36 mouse cellular contexts compared by ENCODE assay signal in the genomic region with DNA sequence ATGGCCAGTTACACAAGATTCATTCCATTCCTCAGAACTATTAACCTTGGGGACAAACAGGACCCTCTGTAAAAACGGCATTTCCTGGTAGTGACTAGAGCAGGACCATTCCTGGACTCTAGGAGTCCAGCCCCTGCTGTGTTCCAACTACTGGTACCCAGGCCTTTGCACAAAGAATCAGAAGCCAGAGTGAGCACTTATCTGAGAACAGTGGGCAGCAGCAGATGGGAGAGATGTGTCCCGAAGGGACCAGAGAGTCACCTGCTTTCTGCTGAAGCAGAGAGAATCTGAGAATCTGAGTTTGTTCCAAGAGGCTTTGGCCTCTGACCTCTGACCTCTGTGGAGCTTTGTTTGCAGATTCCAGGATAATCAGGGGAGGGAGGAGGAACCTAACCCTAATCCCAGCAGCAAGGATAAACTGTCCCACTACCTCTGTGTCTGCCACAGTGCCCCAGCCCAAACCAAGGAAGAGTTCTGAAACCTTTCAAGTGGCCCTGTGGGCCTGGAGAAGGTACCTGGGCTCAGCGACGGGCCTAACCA. TPM values are rescaled to one million over a fixed set of nuclear protein-coding genes. Genes with fewer than 3 reads are reported as not detected.
DNase-seq lines count a peak whose midpoint lies in the region; ATAC-seq and TF ChIP-seq lines count a peak whose summit lies in the region.
"Had no signal": no experiment of that assay in that cellular context is flagged by ENCODE, and none has a peak within 500 bp of the region (broad histone marks: within the 10 kb centered on the region; RNA-seq: fewer than 3 reads in every experiment).

No protein-coding gene starts in this region.

- peaks cover 45% of the 10 kb centered on the region for H3K4me1 ChIP-seq in forebrain, embryonic 10.5 days
- peaks cover 13% of the 10 kb centered on the region for H3K4me1 ChIP-seq in forebrain, embryonic 13.5 days
- H3K4me1 ChIP-seq in liver, adult 2 months (ENCODE audit: control insufficient read depth, insufficient read depth, low read length) = no peaks in the 10 kb centered on the region
- H3K4me1 ChIP-seq: embryonic facial prominence, embryonic 15.5 days; midbrain, embryonic 15.5 days had no signal

- no peak overlapping the region for H3K4me2 ChIP-seq in forebrain, embryonic 13.5 days
- H3K4me2 ChIP-seq: embryonic facial prominence, embryonic 15.5 days; heart, embryonic 13.5 days; hindbrain, embryonic 13.5 days; kidney, embryonic 15.5 days; midbrain, embryonic 15.5 days; neural tube, embryonic 15.5 days; stomach, embryonic 15.5 days had no signal

- no peaks in the 10 kb centered on the region for H3K79me2 ChIP-seq in liver, adult 2 months (ENCODE audit: control insufficient read depth, insufficient read depth, low read length)

- no peak for TF ChIP-seq POLR2A in liver, adult 2 months (IDR thresholded peaks at IDR 0.05; ENCODE audit: extremely low read depth, insufficient read depth, low read length)

- no peaks in the 10 kb centered on the region for H3K36me3 ChIP-seq in forebrain, embryonic 10.5 days (replicated peaks)
- no peaks in the 10 kb centered on the region for H3K36me3 ChIP-seq in forebrain, embryonic 13.5 days (ENCODE audit: poor library complexity, severe bottlenecking)
- no peaks in the 10 kb centered on the region for H3K36me3 ChIP-seq in liver, adult 2 months (ENCODE audit: control insufficient read depth, insufficient read depth, low read length)
- H3K36me3 ChIP-seq: embryonic facial prominence, embryonic 15.5 days; heart, embryonic 13.5 days; hindbrain, embryonic 13.5 days; kidney, embryonic 15.5 days; midbrain, embryonic 15.5 days; neural tube, embryonic 15.5 days; stomach, embryonic 15.5 days had no signal

- no peak overlapping the region for H3K9ac ChIP-seq in forebrain, embryonic 13.5 days
- H3K9ac ChIP-seq in liver, adult 2 months (ENCODE audit: low read depth, low read length) = no peak overlapping the region
- H3K9ac ChIP-seq: embryonic facial prominence, embryonic 15.5 days; heart, embryonic 13.5 days; hindbrain, embryonic 13.5 days; kidney, embryonic 15.5 days; midbrain, embryonic 15.5 days; neural tube, embryonic 15.5 days; stomach, embryonic 15.5 days had no signal

- peaks cover 3% of the 10 kb centered on the region; the same call in 1 of the 2 replicates for H3K9me3 ChIP-seq in forebrain, embryonic 10.5 days
- H3K9me3 ChIP-seq in forebrain, embryonic 13.5 days (replicated peaks) = no peaks in the 10 kb centered on the region
- H3K9me3 ChIP-seq: embryonic facial prominence, embryonic 15.5 days; heart, embryonic 13.5 days; hindbrain, embryonic 13.5 days; kidney, embryonic 15.5 days; midbrain, embryonic 15.5 days; neural tube, embryonic 15.5 days; stomach, embryonic 15.5 days had no signal

- no peak; the same call in 1 of the 2 replicates for ATAC-seq in forebrain, embryonic 13.5 days
- ATAC-seq in inflammation-experienced regulatory T-cells, adult 6 months = no peak
- ATAC-seq: CD4-positive, CD25-positive, alpha-beta regulatory T cell, adult 4 months; forebrain, embryonic 16.5 days; midbrain, embryonic 15.5 days; Patski had no signal

- WGBS in forebrain, embryonic 10.5 days = 20% methylated on average over 4 of the region's 4 CpGs
- 20% methylated on average over 4 of the region's 4 CpGs for WGBS in forebrain, embryonic 13.5 days
- 42% methylated on average over 4 of the region's 4 CpGs for WGBS in liver, adult 2 months

- no peak for TF ChIP-seq CTCF in liver, adult 2 months (IDR thresholded peaks at IDR 0.05; ENCODE audit: low read depth, low read length)

- no peak for DNase-seq in forebrain, embryonic 10.5 days (ENCODE audit: extremely low spot score, low spot score)
- peak; percentile 51 for DNase-seq in liver, adult 2 months (ENCODE audit: extremely low read depth, low read depth, low spot score)
- DNase-seq in liver = no peak
- peak; percentile 31 for DNase-seq in testis, postnatal 10 days (ENCODE audit: low spot score)
- DNase-seq in testis, postnatal 14 days (ENCODE audit: low spot score) = no peak
- DNase-seq in B cell, adult 2 months = no peak
- DNase-seq: adrenal gland, adult 2 months; cerebellum, adult 11-12 months; cerebellum, postnatal 10 days; gastrocnemius, postnatal 10 days; heart, postnatal 14 days; layer of hippocampus, adult 9-11 months; lung, adult 2 months; lung, postnatal 36 days; right cerebral cortex, adult 18-20 months; right cerebral cortex, postnatal 4 days had no signal

- no peaks in the 10 kb centered on the region for H3K27me3 ChIP-seq in forebrain, embryonic 10.5 days (ENCODE audit: poor library complexity, severe bottlenecking)
- no peaks in the 10 kb centered on the region for H3K27me3 ChIP-seq in forebrain, embryonic 13.5 days
- no peaks in the 10 kb centered on the region for H3K27me3 ChIP-seq in liver, adult 2 months (ENCODE audit: control insufficient read depth, insufficient read depth, low read length)
- H3K27me3 ChIP-seq: embryonic facial prominence, embryonic 15.5 days; heart, embryonic 13.5 days; hindbrain, embryonic 13.5 days; kidney, embryonic 15.5 days; midbrain, embryonic 15.5 days; neural tube, embryonic 15.5 days; Patski; stomach, embryonic 15.5 days had no signal

- H3K4me3 ChIP-seq in forebrain, embryonic 10.5 days = no peak overlapping the region
- H3K4me3 ChIP-seq in forebrain, embryonic 13.5 days = no peak overlapping the region
- no peak overlapping the region for H3K4me3 ChIP-seq in liver, adult 2 months (ENCODE audit: insufficient read depth, low read depth, low read length)
- H3K4me3 ChIP-seq: embryonic facial prominence, embryonic 15.5 days; heart, embryonic 13.5 days; hindbrain, embryonic 13.5 days; kidney, embryonic 15.5 days; megakaryocyte, embryonic 14.5 days; midbrain, embryonic 15.5 days; neural tube, embryonic 15.5 days; stomach, embryonic 15.5 days had no signal

- peak overlapping the region; percentile 52 for H3K27ac ChIP-seq in forebrain, embryonic 10.5 days
- no peak overlapping the region for H3K27ac ChIP-seq in forebrain, embryonic 13.5 days
- H3K27ac ChIP-seq in liver, adult 2 months (replicated peaks; ENCODE audit: insufficient read depth, low read depth, low read length) = no peak overlapping the region
- H3K27ac ChIP-seq: embryonic facial prominence, embryonic 15.5 days; heart, embryonic 13.5 days; hindbrain, embryonic 13.5 days; kidney, embryonic 15.5 days; midbrain, embryonic 15.5 days; neural tube, embryonic 15.5 days; stomach, embryonic 15.5 days had no signal

RNA-seq across cellular contexts. Expression of gene Ncf2, which starts 11.8 kb away (rescaled TPM):
- polyA plus RNA-seq in forebrain, embryonic 10.5 days (2016; fragmentation: Nextera tagmentation; extraction: Ambion mirVana) = 2.1 and 2.7 TPM in 2 replicates
- 1.9 and 2.3 TPM in 2 replicates for polyA plus RNA-seq in forebrain, embryonic 13.5 days (2015; fragmentation: Nextera tagmentation; extraction: Ambion mirVana)
- total RNA-seq in liver, adult 2 months (2014; rRNA removed) = 3.0 and 3.6 TPM in 2 replicates
- 0.60 and 1.2 TPM in 2 replicates for polyA plus RNA-seq in liver, adult 2 months (2012; rRNA removed)
- polyA plus RNA-seq in inflammation-experienced regulatory T-cells, adult 6 months (2017; shearing (Covaris generic)) = 1 to 10 TPM; 2.4 to 5.4 (median 2.8) TPM

RNA-seq across cellular contexts. Expression of gene Arpc5, which starts 21.8 kb away (rescaled TPM):
- 195 and 203 TPM in 2 replicates for polyA plus RNA-seq in forebrain, embryonic 10.5 days (2016; fragmentation: Nextera tagmentation; extraction: Ambion mirVana)
- 299 and 312 TPM in 2 replicates for polyA plus RNA-seq in forebrain, embryonic 13.5 days (2015; fragmentation: Nextera tagmentation; extraction: Ambion mirVana)
- total RNA-seq in liver, adult 2 months (2014; rRNA removed) = 86.9 and 103 TPM in 2 replicates
- polyA plus RNA-seq in liver, adult 2 months (2012; rRNA removed) = 24.9 and 27.8 TPM in 2 replicates
- 100 to 1,000 TPM; 480 to 854 (median 552) TPM for polyA plus RNA-seq in inflammation-experienced regulatory T-cells, adult 6 months (2017; shearing (Covaris generic))

RNA-seq across cellular contexts. Expression of gene Rgl1, which starts 22.0 kb away (rescaled TPM):
- 29.1 TPM in 2 replicates for polyA plus RNA-seq in forebrain, embryonic 10.5 days (2016; fragmentation: Nextera tagmentation; extraction: Ambion mirVana)
- polyA plus RNA-seq in forebrain, embryonic 13.5 days (2015; fragmentation: Nextera tagmentation; extraction: Ambion mirVana) = 15.8 and 18.5 TPM in 2 replicates
- 10.2 and 13.7 TPM in 2 replicates for total RNA-seq in liver, adult 2 months (2014; rRNA removed)
- 3.4 and 4.2 TPM in 2 replicates for polyA plus RNA-seq in liver, adult 2 months (2012; rRNA removed)
- under 1 TPM in 2 of 3 experiments, not detected in 1; 0.74 to 0.94 TPM for polyA plus RNA-seq in inflammation-experienced regulatory T-cells, adult 6 months (2017; shearing (Covaris generic))

RNA-seq across cellular contexts. Expression of gene Apobec4, which starts 37.8 kb away (rescaled TPM):
- not detected in 2 replicates for polyA plus RNA-seq in forebrain, embryonic 10.5 days (2016; fragmentation: Nextera tagmentation; extraction: Ambion mirVana)
- polyA plus RNA-seq in forebrain, embryonic 13.5 days (2015; fragmentation: Nextera tagmentation; extraction: Ambion mirVana) = 0.14 TPM in 1 of 2 replicates, not detected in the other
- not detected in 2 replicates for total RNA-seq in liver, adult 2 months (2014; rRNA removed)
- polyA plus RNA-seq in liver, adult 2 months (2012; rRNA removed) = 0.07 TPM in 1 of 2 replicates, not detected in the other
- not detected for polyA plus RNA-seq in inflammation-experienced regulatory T-cells, adult 6 months (2017; shearing (Covaris generic))
- total RNA-seq: adrenal gland, adult 2 months; gastrocnemius, postnatal 10 days; granulocyte monocyte progenitor cell, adult 5-6 weeks; heart, postnatal 14 days; left cerebral cortex, adult 18-20 months; left cerebral cortex, postnatal 25 days had no signal
- polyA plus RNA-seq: adrenal gland, adult 2 months; CD4-positive, CD25-positive, alpha-beta regulatory T cell, adult 4 months; cortical plate, adult 2 months; heart, embryonic 13.5 days; hindbrain, embryonic 13.5 days; kidney, embryonic 15.5 days; large intestine, adult 2 months; limb, embryonic 14.5 days; midbrain, embryonic 15.5 days; Patski; thymus, postnatal 0 days had no signal

Comparison
In these comparisons a context has a peak if more than half of its experiments do, and no peak if none do; other contexts are left out.
1. DNase-seq: peak in liver, adult 2 months (single experiment) and testis, postnatal 10 days (single experiment); none in forebrain, embryonic 10.5 days (single experiment), liver (single experiment), testis, postnatal 14 days (single experiment) and B cell, adult 2 months (0 of 2).